Mouse (Mus musculus): ENCODE measurements around the gene Lins1.

Lins1 gene

DNA sequence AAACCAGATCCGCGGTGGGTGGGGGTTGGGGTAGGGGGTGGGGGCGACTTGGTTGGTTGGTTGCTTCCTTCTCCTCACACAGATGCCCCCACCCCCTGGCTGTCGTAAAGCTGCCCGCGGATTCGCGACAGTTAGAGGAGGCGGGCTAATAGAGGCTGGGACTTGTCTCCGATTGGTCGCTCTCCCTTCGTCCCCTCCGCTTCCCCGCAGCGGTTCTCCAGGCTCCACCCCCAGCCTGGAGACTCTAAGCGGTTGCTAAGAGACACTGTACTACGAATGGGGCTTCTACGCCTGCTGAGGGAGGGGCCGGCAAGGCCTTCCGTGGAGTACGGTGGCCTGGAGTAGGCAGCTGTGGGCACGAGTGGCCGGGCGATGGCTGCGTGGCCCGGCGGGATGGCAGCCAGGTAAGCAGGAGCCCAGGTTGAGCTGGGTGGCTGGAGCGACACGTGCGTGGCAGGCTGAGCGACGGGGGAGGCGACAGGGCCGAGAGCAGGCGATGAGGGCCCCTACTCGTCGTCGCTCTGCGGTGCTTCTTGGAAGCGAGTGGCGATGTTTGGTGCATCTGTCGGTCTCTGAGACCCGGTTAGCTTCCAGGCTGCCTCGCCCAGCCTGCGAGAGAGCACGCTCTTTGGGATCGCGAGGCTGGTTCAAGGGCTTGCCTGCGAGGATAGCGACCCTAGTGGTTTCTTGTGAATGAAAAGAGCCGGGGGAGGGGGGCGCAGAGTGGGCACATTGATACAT lies at the start of gene Lins1:
Lins1 (plus strand) TSS at position 270 of the 741 bp plus-strand sequence.
- DNase-seq (ENCODE audit: low spot score in 2 of 2): peak; percentile 92 to 97

DNA sequence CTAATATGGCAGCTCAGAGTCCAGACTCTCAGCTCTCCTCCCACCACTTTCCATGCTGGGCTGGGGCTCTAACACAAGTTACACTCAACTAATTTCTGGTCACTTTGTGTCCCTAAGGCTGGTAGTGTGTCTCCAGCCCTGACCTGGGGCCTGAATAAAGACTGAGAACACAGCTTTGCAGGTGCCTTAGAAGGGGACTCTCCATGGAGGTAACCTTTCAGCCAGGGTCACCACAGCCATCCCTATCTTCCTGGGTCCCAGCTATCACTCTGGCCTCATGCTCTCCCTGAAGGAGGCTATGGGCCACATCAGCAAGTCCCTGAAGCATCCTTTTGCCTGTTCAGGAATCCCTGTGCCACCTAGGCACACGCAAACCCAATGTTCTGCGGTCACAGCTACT lies 44.0 kb upstream of the Lins1 start:
- DNase-seq (ENCODE audit: low spot score in 2 of 2): no peak

DNA sequence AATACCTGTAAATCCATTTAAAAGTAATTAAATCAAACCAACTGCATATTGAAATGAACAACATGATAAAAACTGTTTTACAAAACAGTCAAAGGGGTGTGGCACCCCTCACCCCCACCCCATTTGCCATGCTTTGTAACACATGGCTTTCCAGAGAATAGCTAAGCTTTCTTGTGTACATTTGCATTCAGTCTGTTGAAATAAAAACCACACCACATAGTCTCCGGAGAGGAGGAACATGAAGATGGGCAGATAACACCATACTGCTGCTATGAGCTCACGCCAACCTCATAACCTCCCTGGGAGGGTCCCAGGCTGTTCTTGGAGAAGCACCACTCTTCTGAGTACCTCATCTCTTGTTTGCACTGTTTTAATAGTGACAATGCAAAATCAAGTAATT lies 40.5 kb upstream of the Lins1 start:
- DNase-seq (ENCODE audit: low spot score in 2 of 2): no peak

DNA sequence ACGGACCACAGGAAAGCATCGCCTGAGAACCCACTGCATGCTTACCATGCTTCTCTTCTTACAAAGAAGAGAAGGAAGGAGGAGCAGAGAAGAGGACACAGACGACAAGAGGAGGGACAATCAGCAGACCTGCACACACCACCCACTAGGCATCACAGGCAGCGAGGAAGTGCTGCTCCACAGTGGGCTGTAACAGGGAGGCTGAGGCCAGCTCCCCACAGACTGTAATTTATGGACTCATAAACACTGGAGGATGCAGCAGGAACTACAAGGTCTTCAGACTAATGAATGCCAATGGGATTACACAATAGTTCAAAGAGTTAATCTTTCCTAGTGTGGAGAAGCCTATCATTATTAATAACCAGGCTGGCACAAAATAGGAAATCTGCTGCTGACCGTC lies 38.8 kb upstream of the Lins1 start:
- DNase-seq (ENCODE audit: low spot score in 2 of 2): no peak

DNA sequence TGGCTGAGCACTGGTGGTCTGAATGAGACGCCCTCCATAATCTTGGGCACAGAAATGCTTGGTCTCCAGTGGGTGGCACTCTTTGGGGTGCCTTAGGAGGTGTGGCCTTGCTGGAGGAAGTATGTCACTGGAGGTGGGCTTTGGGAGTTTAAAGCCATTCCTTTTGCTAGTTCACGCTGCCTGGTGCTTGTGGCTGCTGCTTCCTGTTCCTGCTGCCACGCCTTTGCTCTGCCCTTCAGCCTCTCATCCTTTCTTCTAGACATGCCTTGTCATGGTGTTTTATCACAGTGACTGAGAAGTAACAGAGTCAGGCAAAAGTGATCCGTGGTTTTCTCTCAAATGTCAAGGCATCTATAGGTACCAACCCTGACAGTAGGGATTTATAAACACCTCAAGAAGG lies 37.5 kb upstream of the Lins1 start:
- no peak for DNase-seq (ENCODE audit: low spot score in 2 of 2)

DNA sequence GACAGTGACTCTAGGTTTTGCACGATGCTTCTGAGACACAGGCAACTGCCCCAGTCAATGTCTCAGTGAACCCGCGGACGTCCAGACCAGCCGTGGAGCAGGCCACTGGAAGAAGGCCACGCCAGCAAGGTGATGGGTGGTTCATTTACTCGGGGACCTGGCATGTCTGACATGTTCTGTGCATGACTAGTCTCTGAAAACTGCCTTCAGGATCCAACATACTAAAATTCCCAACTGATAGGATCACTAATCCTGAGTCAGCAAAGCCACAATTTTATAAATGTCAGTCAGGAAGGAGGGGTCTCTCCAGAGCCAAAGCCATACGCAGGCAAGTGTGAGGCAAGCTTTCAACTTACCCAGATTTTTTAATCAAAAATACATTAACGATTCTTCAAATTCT lies 36.1 kb upstream of the Lins1 start:
- DNase-seq (ENCODE audit: low spot score in 2 of 2): no peak

DNA sequence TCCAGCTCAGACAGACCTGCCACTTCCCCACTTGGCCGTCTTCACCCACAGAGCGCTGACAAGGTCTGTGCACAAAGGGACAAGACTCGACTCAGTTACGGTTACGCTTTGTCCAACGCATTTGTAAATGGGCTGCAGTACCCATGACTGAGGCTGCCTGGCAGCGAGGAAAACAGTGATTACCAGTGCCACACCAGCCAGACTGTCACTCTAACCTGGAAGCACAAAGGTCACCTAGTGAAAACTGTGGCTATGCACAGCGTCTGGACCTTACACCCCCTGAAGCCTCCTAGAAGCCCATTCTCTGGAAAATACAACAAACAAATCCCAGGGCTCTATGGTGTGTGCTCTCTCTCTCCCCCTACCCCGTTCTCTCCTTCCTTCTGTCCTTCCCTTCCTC lies 34.2 kb upstream of the Lins1 start:
- no peak for DNase-seq (ENCODE audit: low spot score in 2 of 2)

DNA sequence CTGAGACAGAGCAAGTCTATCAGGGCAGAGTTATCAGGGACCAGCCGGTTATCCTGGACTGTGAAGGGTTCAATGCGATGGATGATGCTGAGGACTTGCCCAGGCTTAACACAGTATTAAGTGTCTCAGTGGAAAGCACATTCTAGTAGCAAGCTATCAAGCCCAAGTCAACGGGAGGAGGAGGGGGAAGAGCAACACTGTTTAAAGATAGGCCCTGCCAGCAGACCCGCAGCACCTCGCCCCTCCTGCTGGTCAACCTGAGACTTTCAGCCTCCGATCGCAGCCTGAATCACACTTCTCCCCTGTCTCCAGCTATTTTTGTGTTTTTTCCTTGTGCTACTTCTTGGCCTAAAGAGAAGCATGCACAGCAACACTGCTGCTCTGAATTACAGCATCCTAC lies 29.4 kb upstream of the Lins1 start:
- DNase-seq (ENCODE audit: low spot score in 2 of 2): no peak

DNA sequence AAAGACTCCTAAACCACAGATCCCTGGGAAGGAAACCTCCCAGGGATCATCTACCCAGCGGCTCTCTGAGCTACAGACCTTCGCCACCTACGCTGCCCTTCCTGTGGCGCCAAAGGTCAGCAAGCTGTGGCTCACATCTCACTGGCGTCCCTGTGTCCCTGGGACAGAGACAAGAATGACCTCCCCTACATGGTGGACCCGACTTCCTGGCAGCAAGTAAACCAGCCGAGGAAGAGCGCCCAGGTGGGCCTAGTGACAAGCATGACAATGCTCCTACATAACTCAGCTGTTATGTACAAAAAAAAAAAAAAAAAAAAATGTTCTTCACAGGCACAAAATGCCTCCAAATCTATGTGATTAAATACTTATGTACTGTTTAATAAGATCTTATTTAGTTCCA lies 28.7 kb upstream of the Lins1 start:
- DNase-seq (ENCODE audit: low spot score in 2 of 2): no peak

DNA sequence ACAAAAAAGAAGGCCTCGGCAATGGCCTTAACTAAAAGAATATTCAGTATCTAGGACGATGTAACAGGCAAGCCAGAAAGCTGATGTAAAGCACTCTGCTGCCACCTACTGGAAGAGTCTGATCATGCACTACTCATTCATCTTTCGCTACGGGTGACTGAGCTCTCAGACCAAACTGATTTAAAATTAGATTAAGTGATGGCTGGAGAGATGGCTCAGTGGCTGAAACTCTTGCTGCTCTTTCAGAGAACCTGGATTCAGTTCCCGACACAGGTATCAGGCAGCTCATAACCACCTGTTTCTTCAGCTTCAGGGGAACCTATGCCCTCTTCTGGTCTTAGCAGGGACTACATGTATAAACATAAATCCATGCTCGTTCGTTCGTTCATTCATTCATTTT lies 28.1 kb upstream of the Lins1 start:
- peak; percentile 47 to 78 for DNase-seq (ENCODE audit: low spot score in 2 of 2)

DNA sequence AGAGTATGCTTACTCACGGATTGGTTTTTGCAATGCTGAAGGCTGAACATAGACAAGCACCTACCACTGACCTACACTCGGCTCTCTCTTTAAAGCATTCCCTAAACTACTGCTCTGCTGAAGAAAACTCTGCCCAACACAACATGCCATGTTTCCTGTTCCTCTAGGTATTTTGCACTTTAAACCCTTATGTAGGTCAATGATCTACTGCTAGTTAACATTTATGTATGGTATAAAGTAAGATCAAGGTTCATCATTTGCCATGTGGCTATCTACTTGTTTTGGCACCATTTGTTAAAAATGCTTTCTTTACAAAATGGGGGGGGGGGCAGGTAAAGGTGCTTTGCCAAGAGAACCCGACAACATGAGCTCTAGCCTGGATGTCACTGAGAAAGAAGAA lies 26.1 kb upstream of the Lins1 start:
- DNase-seq (ENCODE audit: low spot score in 2 of 2): no peak

DNA sequence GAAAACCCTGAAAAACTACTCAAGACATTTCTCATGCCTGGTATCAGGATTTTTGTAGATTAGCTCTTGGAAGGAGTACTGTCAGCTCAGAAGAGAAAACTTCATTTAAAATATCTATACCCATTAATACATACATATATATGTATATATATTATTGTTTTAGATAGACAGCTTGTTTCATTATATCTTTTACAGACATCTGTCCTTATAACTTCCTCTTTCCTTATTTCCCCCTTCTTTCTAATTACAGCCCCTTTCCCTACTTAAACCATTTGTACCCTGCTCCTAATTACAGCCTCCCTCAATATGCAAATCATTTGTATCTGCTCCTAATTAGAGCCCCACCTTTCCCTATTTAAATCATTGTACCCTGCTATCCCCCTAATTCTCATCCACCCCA lies 22.6 kb upstream of the Lins1 start:
- DNase-seq (ENCODE audit: low spot score in 2 of 2): no peak

DNA sequence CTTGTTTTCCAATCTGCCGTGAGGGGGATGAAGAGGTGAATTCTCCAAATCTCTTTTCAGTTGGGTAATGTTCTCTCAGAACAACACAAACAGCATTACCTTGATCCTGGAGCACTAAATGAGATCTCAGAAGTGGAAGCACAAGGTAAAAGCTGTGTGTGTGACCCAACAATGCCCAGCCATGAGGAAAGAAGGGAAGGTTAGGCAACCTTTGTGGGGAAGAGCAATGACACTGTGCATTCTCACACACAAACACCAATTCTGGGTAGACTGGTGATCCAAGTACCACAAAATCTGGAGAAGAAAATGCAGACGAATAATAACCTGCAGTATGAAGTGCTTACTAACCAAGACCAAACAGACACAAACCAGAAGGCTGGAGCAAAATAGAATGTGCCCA lies 13.9 kb upstream of the Lins1 start:
- no peak for DNase-seq (ENCODE audit: low spot score in 2 of 2)

DNA sequence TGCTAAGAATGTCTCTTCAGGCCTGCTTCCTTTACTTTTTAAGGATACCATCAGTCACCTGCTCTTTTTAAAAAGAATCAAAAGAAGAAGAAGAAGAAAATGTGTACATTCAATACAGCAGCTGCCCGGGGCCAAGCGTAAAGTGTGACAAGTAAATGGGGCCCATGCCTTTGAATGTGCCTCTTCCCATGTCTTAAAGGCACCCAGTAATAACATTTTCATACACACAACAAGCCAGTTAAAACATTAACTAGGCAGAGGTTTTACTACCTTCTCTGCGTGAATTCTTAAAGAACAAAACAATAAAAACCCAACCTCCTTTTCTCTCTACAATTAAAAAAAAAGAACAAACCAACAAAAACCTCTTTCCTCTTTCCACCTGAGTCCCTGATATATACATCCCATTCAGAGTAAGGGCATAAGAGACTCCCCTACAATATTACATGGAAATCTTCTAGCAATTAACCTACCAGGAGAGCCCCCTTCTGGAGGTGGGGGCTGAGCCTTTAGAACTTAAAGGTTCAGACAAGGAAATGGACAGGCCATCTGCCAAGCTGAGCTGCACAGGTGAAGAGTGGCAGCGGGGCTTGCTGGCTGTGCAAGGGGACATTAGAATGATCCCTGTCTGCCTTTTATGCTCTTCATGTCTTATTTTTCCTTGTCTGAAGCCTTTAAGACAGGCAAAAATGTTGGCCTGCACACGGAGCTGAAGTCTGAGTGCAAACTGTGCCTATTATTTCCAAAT lies 7.4 kb upstream of the Lins1 start:
- DNase-seq (ENCODE audit: low spot score in 2 of 2): no peak

DNA sequence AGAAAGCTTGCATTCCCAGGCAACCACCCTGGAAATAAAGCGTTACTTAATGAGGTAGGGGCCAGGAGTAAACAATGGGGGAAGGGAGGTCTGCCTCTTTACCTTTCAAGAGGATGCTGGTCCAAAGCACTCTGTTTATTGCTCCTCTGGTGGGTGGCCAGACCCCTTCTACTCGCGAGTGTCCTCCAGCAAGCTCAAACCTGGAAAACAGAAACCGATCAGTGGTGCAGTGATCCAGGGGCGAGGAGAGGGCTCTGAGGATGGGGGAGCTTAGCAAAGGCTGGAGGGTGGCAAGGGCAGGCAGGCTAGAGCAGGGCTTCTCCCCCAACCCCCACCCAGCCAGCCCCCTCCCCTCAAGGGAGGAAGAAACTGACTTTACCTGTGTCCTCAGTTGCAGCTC lies 968 bp upstream of the Lins1 start:
- DNase-seq (ENCODE audit: low spot score in 2 of 2): no peak

DNA sequence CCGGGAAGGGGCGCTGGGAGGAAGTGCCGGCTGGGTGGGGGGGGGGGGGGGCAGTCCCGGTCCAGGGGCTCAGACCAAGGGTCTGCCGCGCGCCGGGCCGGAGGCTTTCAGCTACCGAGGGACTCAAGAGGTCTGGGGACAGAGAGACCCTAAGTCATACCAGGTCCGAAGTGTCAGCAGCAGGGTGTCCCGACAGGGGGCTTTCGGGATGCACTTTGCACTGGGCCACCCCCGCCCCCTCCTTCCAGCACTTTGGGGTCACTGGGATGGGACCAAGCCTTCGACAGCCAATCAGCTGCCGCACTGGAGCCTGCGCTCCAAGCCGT lies 432 bp upstream of the Lins1 start, which contains the start of gene Asb7:
Asb7 (minus strand) TSS at position 303 of the 326 bp plus-strand sequence.
- no peak for DNase-seq (ENCODE audit: low spot score in 2 of 2)

DNA sequence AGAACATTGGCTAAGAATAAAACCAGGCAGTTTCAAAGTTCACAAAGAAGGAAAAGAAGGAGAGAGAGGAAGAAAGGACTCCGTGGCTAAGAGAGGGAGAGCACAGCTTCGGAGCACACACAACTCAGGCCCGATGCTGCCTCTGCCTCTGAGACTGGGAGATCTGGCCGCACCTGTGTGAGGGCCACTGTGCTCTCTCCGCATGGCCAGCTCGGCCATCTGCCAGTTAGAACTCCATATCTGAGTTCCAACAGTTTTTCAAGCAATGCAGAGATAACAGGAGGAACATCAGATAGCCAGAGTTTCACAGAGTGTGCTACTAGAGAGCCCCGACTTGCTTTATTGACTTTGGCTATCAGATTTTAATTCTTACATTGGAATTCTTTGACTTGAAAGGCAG lies 4.8 kb downstream of the Lins1 start:
- DNase-seq (ENCODE audit: low spot score in 2 of 2): no peak

DNA sequence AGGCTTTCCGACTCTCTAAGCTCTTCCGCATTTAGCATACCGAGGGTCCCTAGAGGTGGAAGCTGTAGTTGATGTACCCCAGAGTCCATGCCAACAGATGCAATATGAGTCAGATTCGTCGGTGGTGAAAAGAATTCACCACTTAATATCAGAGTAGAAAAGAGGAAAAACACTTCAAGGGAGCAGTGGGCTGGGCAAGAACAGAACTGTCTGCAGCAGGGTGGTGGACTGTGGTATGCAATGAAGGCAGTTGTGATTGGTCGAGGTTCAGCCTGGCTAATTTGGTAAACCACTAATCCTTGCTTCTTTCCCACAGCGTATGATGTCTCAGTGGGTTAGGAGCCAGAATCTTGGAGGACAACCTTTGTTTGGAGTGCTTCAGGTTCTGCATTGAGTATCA lies 13.0 kb downstream of the Lins1 start:
- DNase-seq (ENCODE audit: low spot score in 2 of 2): no peak

DNA sequence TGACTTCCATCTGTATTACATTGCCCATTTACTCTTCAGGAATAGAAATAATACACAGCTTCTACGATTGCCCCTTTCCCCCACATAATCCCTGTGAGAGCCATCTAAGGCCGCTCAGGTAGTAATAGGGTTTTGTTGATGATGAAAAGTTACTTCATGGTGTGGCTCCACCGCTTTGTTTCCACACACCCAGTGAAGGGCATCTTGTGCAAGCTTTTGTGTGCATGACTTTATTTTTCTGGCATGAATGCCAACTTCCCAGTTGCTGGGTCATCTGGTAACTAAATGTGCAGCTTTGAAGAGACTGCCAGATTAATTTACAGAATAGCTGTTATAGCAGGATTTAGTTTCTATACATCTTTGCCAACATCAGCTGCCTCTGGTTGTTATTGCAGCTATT lies 14.9 kb downstream of the Lins1 start:
- DNase-seq (ENCODE audit: low spot score in 2 of 2): no peak

DNA sequence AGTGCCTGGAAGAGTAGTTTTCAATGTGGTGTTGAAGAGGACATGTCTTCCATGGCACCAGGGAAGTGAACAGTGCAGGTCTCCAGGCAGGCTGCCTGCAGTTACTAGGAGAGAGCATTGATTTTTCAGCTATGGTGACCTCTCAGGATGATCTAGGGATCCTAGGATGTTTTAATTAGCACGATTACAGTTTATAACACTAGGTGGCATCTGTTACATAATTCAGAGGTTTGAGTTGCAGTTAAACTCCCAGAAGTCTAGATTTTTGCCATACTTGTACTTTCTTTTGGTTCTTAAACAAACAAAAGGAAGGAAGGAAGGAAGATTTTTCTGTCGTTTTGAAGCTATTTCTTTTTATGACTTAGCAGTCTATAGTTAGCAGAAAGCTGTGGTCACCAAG lies 21.5 kb downstream of the Lins1 start:
- no peak for DNase-seq (ENCODE audit: low spot score in 2 of 2)

DNA sequence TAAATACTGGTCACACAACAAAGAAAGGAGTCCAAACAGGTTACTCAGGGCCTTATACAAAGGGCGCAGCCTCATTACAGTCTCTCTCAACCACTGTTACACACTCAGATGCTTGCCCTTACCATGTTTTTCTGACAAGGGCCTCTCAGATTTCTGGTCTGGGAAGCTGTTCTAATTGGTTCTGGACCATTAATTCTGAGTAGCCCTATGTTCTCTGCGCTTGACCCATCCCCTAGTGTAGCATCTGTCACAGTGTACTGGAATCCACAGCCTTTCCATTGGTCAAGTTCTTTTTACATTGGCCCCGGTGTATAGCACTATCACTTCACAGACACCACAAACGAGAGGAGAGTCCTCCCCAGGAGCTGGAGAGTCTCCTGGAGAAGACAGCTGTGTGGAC lies 34.8 kb downstream of the Lins1 start:
- DNase-seq (ENCODE audit: low spot score in 2 of 2): no peak

DNA sequence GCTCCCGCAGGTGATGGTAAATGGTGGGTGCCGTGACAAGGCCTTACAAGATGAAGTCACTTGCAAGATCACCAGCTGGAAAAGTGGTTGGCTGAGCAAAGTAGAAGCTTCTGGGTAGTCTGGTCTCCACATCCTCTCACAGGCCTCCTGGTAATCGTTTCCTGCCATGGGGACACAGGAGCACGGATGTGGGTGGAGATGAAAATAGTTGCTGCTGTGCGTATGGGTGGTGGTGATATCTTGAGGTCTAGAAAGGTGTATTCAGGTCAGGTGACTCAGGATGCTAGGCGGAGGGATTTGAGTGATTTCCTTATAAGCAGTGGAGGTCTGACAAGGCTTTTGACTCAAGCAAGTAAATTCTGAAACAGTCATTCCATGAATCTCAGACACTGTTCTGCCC lies 35.3 kb downstream of the Lins1 start:
- no peak for DNase-seq (ENCODE audit: low spot score in 2 of 2)

DNA sequence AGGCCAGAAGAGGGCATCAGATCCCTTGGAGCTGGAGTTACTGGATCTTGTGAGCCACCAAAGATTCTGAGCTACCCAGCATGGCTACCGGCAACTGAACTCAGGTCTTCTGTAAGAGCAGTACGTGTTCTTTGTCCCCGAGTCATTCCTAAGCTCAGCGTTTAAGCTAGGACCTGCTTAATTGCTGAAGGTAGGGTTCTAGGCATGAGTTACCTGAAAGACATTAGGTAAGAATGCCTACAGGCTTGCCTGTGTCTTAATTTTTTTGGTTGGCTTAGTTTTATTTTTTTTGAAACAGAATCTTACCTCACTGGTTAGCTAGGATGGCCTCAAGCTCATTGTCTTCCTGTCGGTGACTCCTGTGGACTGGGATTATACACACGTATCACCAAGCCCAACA lies 38.4 kb downstream of the Lins1 start:
- DNase-seq (ENCODE audit: low spot score in 2 of 2): no peak

DNA sequence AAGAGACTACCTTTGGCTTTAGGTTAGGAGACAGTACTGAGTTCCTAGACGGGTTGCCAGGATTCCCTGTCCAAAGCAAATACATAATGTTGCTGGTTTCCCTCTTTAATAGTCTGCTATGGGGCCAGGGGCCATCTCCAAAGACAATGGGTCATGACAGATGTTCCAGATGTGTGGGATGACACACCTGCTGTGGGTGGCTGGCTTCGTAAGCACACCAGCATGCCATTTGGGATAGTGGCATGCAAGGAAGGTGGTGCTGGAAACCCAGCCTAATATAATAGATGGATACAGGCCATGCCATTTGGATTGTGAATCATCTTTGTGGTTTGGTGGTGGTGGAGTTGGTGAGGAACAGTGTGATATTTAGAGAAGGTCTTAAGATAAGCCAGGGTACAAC lies 39.5 kb downstream of the Lins1 start:
- no peak for DNase-seq (ENCODE audit: low spot score in 2 of 2)

Measured in cerebellum, postnatal 4 days (tissue).